Comparison of ENCODE assay signal across 19 mouse cellular contexts in genomic region chr9:56753386-56753785, GRCm38 (mm10). TPM values are rescaled to one million over a fixed set of nuclear protein-coding genes. Genes with fewer than 3 reads are reported as not detected.
A peak's percentile ranks its signal among the peaks of the same experiment; 100 is the strongest.
DNase-seq lines count a peak whose midpoint lies in the region; ATAC-seq and TF ChIP-seq lines count a peak whose summit lies in the region.
"Had no signal": no experiment of that assay in that cellular context is flagged by ENCODE, and none has a peak within 500 bp of the region (broad histone marks: within the 10 kb centered on the region; RNA-seq: fewer than 3 reads in every experiment).

No protein-coding gene starts in this region.

- no peak for TF ChIP-seq CTCF in layer of hippocampus, adult 2 months (conservative IDR thresholded peaks at IDR 0.05)

- ATAC-seq in inflammation-experienced regulatory T-cells, adult 6 months = no peak
- ATAC-seq: forebrain, embryonic 13.5 days; forebrain, postnatal 0 days; hindbrain, embryonic 16.5 days had no signal

- peak; percentile 20 to 34 for DNase-seq in cerebellum, adult 18-20 months
- no peak for DNase-seq in cerebellum, adult 11 months
- DNase-seq in layer of hippocampus, adult 2 months (ENCODE audit: low spot score in 2 of 2) = no peak
- no peak for DNase-seq in layer of hippocampus, adult 9-10 months (ENCODE audit: low spot score)
- DNase-seq in cerebellum, adult 9-11 months = peak; percentile 52
- no peak for DNase-seq in adrenal gland, adult (ENCODE audit: inconsistent age in 2 of 2, low spot score in 1 of 2)
- DNase-seq: adrenal gland, postnatal 14 days; forebrain, postnatal 0 days; heart, adult 18-20 months; heart, postnatal 10 days; heart, postnatal 4 days; kidney, adult 11 months had no signal

- H3K27ac ChIP-seq in layer of hippocampus, adult 2 months = peak overlapping the region; percentile 68
- H3K27ac ChIP-seq: embryonic facial prominence, embryonic 13.5 days; forebrain, embryonic 13.5 days; heart, embryonic 10.5 days; hindbrain, embryonic 12.5 days had no signal

- no peak overlapping the region for H3K4me3 ChIP-seq in layer of hippocampus, adult 2 months
- H3K4me3 ChIP-seq: embryonic facial prominence, embryonic 13.5 days; forebrain, embryonic 13.5 days; heart, embryonic 10.5 days; hindbrain, embryonic 12.5 days had no signal

RNA-seq across cellular contexts. Expression of gene Lingo1, which starts 42.9 kb away (rescaled TPM):
- 100 to 1,000 TPM; 249 to 268 TPM for total RNA-seq in layer of hippocampus, adult 2 months (2021)
- not detected for polyA plus RNA-seq in inflammation-experienced regulatory T-cells, adult 6 months (2017; shearing (Covaris generic))
- total RNA-seq: MEL had no signal

Comparison
In these comparisons a context has a peak if more than half of its experiments do, and no peak if none do; other contexts are left out.
1. DNase-seq: peak in cerebellum, adult 18-20 months (2 of 2) and cerebellum, adult 9-11 months (single experiment); none in cerebellum, adult 11 months (single experiment), layer of hippocampus, adult 2 months (0 of 2), layer of hippocampus, adult 9-10 months (single experiment) and adrenal gland, adult (0 of 2).